Mouse (Mus musculus) bone marrow, adult 2 months (tissue): ENCODE results near the gene Snrk.

Source experiments
- CTCF ChIP-seq: fragments of 200-500 bp; IDR thresholded peaks from 2 replicates; pipeline ENCODE4 v1.5.1; 2011; ENCODE audit warnings: low read length, control low read depth; ENCODE audit not compliant: control insufficient read depth, insufficient read depth
- POLR2A ChIP-seq: fragments of 200-500 bp; IDR thresholded peaks from 2 replicates; pipeline ENCODE4 v1.6.1; 2011; ENCODE audit warnings: low read depth, mild to moderate bottlenecking, control low read depth, low read length, borderline replicate concordance; ENCODE audit not compliant: control insufficient read depth

GRCm38 (mm10) chr9:122110921-122111320 lies 6.1 kb upstream of the Snrk start:
- TF ChIP-seq CTCF: no peak
- no peak for TF ChIP-seq POLR2A
